Mouse (Mus musculus) retina, postnatal 1 day (tissue): ENCODE results near the gene Olfr1185-ps1.
"Not testable (repeated sequence)": the region's sequence is repeated elsewhere in the genome, so short reads cannot be mapped to it uniquely, and the experiment has no call there.

ENCODE experiments used
- DNase-seq: peaks from one replicate; pipeline ENCODE4 v3.0.0-alpha.2; 2012

Olfr1185-ps1 gene

DNA sequence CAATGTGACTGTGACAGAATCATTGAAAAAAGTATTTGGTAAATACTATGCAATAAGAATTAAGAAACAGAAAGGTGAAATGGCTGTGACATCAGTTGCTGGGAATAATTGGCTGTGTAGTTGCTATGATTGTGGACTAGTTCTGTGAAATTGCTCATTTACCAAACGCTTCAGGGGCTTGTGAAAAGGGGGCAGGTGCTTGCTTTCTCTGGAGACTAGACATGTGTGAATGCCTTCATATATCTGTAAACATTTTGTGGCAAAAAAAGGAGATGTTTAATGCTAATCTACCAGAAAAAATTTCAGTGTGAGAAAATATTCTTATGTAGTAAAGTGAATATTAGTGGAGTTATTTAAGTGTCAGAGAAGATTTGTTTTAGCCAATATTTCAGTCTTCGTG is at the start of gene Olfr1185-ps1:
Olfr1185-ps1 (plus strand) TSS at position 301 of the 400 bp plus-strand sequence.
- DNase-seq = no peak

DNA sequence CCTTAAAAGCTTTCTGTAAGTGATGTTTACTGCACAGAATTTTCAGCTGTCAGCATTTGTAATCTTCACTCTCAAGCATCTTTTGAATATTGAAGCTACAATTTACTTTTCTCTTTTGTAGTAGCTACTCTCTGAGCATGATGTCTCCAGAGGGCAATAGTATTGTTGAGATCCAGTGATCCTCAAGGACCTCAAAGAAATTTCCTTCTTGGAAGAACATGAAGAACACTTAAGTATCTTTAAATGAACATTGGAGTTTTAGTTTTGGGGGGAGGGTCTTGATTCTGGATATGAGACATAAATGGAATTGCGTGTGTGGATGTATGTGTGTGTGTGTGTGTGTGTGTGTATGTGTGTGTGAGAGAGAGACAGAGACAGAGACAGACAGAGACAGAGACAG is 44.1 kb upstream of the Olfr1185-ps1 start, which contains the start of gene Gm13757:
Gm13757 (minus strand) TSS at position 101 of the 400 bp plus-strand sequence.
- peak; percentile 33 for DNase-seq

DNA sequence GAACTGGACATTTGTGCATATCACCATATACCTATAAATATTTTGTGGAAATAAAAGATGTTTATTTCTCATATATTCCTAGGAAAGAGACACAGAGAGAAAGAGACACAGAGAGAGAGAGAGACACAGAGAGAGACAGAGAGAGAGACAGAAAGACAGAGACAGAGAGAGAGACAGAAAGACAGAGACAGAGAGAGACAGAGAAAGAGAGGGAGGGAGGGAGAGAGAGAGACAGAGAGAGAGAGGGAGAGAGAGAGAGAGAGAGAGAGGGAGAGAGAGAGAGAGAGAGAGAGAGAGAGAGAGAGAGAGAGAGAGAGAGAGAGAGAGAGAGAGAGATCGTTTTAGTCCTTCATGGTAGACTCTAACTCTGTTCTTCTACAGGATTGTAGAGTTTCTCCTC is 38.6 kb upstream of the Olfr1185-ps1 start, which contains the start of gene Olfr1183:
Olfr1183 (plus strand) TSS at position 301 of the 400 bp plus-strand sequence.
- not testable (repeated sequence) for DNase-seq

DNA sequence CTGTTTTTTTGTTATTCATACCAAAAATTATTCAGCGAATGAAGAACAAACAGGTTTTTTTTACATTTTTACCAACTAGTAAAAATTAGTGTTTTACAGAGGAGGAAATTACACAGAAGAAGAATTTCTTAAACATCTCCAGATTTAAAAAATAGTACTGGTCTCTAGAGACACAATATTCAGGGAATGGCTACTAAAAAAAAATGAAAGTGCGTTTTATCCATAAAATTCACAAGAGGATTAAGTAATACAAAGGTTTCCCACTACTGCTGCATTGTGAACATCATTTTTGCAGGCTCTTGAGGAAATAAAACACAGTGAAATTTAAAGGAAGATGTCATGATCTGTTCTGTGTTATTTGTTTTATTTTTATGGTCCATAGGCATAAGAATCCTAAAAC is 9.8 kb upstream of the Olfr1185-ps1 start, which contains the start of gene Olfr1184:
Olfr1184 (plus strand) TSS at position 301 of the 400 bp plus-strand sequence.
- no peak for DNase-seq

DNA sequence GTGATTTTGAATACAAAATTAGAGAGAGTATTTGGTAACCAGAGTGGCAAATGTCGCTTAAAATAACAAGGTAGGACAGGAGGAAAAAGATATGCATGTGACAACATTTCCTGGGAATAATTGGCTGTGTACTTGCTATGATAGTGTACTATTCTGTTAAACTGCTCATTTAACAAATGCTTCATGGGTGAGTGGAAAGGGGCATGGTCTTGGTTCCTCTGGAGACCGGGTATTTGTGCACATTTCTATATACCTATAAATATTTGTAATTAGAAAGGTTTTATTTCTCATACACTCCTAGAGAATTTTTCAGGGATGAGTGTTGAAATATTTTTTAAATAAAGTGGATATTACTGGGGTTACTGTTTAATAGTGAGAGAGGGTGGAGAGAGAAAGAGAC is 25.1 kb downstream of the Olfr1185-ps1 start, which contains the start of gene Olfr1186:
Olfr1186 (plus strand) TSS at position 301 of the 400 bp plus-strand sequence.
- no peak for DNase-seq

DNA sequence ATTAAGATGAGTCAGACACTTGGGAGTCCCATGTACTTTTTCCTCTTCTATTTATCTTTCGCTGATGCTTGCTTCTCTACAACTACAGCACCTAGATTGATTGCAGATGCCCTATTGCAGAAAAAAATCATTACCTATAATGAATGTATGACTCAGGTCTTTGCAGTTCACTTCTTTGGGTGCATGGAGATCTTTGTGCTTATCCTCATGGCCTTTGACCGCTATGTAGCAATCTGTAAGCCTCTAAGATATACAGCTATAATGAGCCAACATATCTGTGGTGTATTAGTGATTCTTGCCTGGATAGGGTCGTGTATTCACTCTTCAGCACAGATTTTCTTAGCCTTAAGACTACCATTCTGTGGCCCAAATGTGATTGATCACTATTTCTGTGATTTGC is 32.6 kb downstream of the Olfr1185-ps1 start:
- DNase-seq = no peak
